Mouse (Mus musculus) small intestine, adult 2 months (tissue): ENCODE measurements around the gene Stip1.
"Not testable (repeated sequence)": the region's sequence is repeated elsewhere in the genome, so short reads cannot be mapped to it uniquely, and the experiment has no call there.

Experiments
- CTCF ChIP-seq: fragments of 200-500 bp; IDR thresholded peaks from 2 replicates; pipeline ENCODE4 v1.5.1; 2012; ENCODE audit warnings: low read depth, mild to moderate bottlenecking, control low read depth, inconsistent platforms, low read length, moderate library complexity, mixed read lengths; ENCODE audit not compliant: insufficient replicate concordance, insufficient read length; ENCODE audit errors: extremely low read depth
- POLR2A ChIP-seq: fragments of 200-500 bp; IDR thresholded peaks from 2 replicates; pipeline ENCODE4 v1.6.1; 2012; ENCODE audit warnings: low read depth, mild to moderate bottlenecking, control low read depth, inconsistent platforms, low read length, moderate library complexity

DNA sequence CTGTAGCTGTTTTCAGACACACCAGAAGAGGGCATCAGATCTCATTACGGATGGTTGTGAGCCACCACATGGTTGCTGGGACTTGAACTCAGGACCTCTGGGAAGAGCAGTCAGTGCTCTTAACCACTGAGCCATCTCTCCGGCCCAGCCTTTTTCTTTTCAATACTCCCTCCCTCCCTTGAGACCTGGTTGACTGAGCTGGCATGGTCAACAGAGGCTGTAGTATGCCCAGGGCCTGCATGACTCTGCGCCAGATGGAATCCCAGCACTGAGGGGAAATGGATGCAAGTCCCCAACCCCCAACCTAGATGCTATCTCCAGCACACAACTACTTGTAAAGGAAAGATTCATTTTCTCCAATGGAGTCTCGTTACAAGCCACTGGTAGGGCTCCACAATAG, 13.6 kb upstream of the Stip1 start:
- not testable (repeated sequence) for TF ChIP-seq CTCF, POLR2A
